In genomic region chr4:108990032-108990431, GRCm38 (mm10) we compare ENCODE assay signal across 12 mouse cellular contexts. TPM values are rescaled to one million over a fixed set of nuclear protein-coding genes. Genes with fewer than 3 reads are reported as not detected.
A peak's percentile ranks its signal among the peaks of the same experiment; 100 is the strongest.
DNase-seq lines count a peak whose midpoint lies in the region; ATAC-seq lines count a peak whose summit lies in the region.
"Had no signal": no experiment of that assay in that cellular context is flagged by ENCODE, and none has a peak within 500 bp of the region (broad histone marks: within the 10 kb centered on the region; RNA-seq: fewer than 3 reads in every experiment).

No protein-coding gene starts in this region.

- H3K4me3 ChIP-seq in liver, embryonic 12.5 days: no peak overlapping the region
- H3K4me3 ChIP-seq: forebrain, embryonic 13.5 days; hindbrain, embryonic 15.5 days had no signal

- H3K9me3 ChIP-seq in liver, embryonic 12.5 days (replicated peaks): no peaks in the 10 kb centered on the region
- H3K9me3 ChIP-seq: forebrain, embryonic 13.5 days; hindbrain, embryonic 15.5 days had no signal

- no peaks in the 10 kb centered on the region for H3K36me3 ChIP-seq in liver, embryonic 12.5 days
- H3K36me3 ChIP-seq: hindbrain, embryonic 15.5 days had no signal

- peak overlapping the region; percentile 55 for H3K4me2 ChIP-seq in liver, embryonic 12.5 days
- H3K4me2 ChIP-seq: forebrain, embryonic 13.5 days; hindbrain, embryonic 15.5 days had no signal

- H3K9ac ChIP-seq in liver, embryonic 12.5 days: peak overlapping the region; percentile 32
- H3K9ac ChIP-seq: forebrain, embryonic 13.5 days; hindbrain, embryonic 15.5 days had no signal

- DNase-seq in spleen, adult 12 weeks (ENCODE audit: low spot score): peak; percentile 24
- DNase-seq in spleen, postnatal 14 days (ENCODE audit: low spot score in 2 of 2): no peak
- DNase-seq in c-Kit-negative CD71-positive TER-119-positive erythroid progenitor cells, embryonic 14.5 days (ENCODE audit: low read depth, low spot score): peak; percentile 81
- DNase-seq in layer of hippocampus, postnatal 36 days: no peak
- no peak for DNase-seq in layer of hippocampus, adult 9-11 months
- DNase-seq in gastrocnemius, adult 8-10 months (ENCODE audit: low spot score in 2 of 2): no peak
- DNase-seq: cerebellum, adult 18-20 months; kidney, adult 18-20 months; kidney, postnatal 25 days had no signal

- no peaks in the 10 kb centered on the region for H3K27me3 ChIP-seq in liver, embryonic 12.5 days (replicated peaks)
- H3K27me3 ChIP-seq: forebrain, embryonic 13.5 days; hindbrain, embryonic 15.5 days had no signal

- peak; percentile 98 for ATAC-seq in liver, embryonic 12.5 days
- ATAC-seq: forebrain, embryonic 13.5 days had no signal

- H3K4me1 ChIP-seq in liver, embryonic 12.5 days: peaks cover 23% of the 10 kb centered on the region
- H3K4me1 ChIP-seq: forebrain, embryonic 13.5 days; hindbrain, embryonic 15.5 days had no signal

- H3K27ac ChIP-seq in liver, embryonic 12.5 days: peak overlapping the region; percentile 78
- H3K27ac ChIP-seq: forebrain, embryonic 13.5 days; hindbrain, embryonic 15.5 days had no signal

RNA-seq across cellular contexts. Expression of gene Nrd1, which starts 10.4 kb away (rescaled TPM):
- polyA plus RNA-seq in liver, embryonic 12.5 days (2016; fragmentation: Nextera tagmentation; extraction: Ambion mirVana): 55.3 and 56.0 TPM in 2 replicates
- 100 to 1,000 TPM; 119 to 133 TPM for total RNA-seq in layer of hippocampus, postnatal 36 days (2021)
- total RNA-seq in gastrocnemius, adult 8-10 months (2022): 100 to 1,000 TPM; 134 to 179 (median 159) TPM

Comparison
In these comparisons a context has a peak if more than half of its experiments do, and no peak if none do; other contexts are left out.
1. DNase-seq: peak in spleen, adult 12 weeks (single experiment) and c-Kit-negative CD71-positive TER-119-positive erythroid progenitor cells, embryonic 14.5 days (single experiment); none in spleen, postnatal 14 days (0 of 2), layer of hippocampus, postnatal 36 days (0 of 2), layer of hippocampus, adult 9-11 months (single experiment) and gastrocnemius, adult 8-10 months (0 of 2).